Mouse (Mus musculus) gastrocnemius, postnatal 10 days (tissue): ENCODE results near the gene Msrb3. TPM values are rescaled to one million over a fixed set of nuclear protein-coding genes. Genes with fewer than 3 reads are reported as not detected.

Source experiments
- DNase-seq: peaks from one replicate; pipeline ENCODE4 v3.0.0; 2021; ENCODE audit warnings: mixed read lengths
- total RNA-seq, 2 experiments: library from RNA; stranded (reverse); gene quantifications; 2 replicates each; pipeline ENCODE4 v1.2.3; 2021

The Msrb3 gene
- total RNA-seq, 2 experiments from 2014 or later = 89.9 to 94.0 TPM

GRCm38 (mm10) chr10:120748156-120748555 lies 150.7 kb downstream of the Msrb3 start:
- DNase-seq = no peak

GRCm38 (mm10) chr10:120745138-120745856 lies 153.6 kb downstream of the Msrb3 start:
- peak; percentile 36 for DNase-seq

- DNase-seq = no peak
These were observed 154.3 kb downstream of the Msrb3 start for GRCm38 (mm10) chr10:120744441-120745137.

- DNase-seq = no peak
These were observed 162.3 kb downstream of the Msrb3 start for GRCm38 (mm10) chr10:120736508-120737069.

GRCm38 (mm10) chr10:120735722-120736507 lies 163.0 kb downstream of the Msrb3 start:
- DNase-seq = no peak

- DNase-seq = no peak
These were observed 164.5 kb downstream of the Msrb3 start for GRCm38 (mm10) chr10:120734364-120734763.

Other genes starting within 250 kb of the Msrb3 start
- 1 to 10 TPM; 9.6 to 9.7 TPM for gene Lemd3, start 80.2 kb upstream of the Msrb3 start, total RNA-seq
- 10 to 100 TPM; 17.0 to 17.5 TPM for gene Wif1, start 134.9 kb upstream of the Msrb3 start, total RNA-seq